Mouse (Mus musculus): Measurements from ENCODE around the gene Fgd4.

Fgd4 gene

GRCm38 (mm10) chr16:16600461-16600860, at the start of gene Fgd4:
TSS of gene Fgd4 (minus strand) at chr16:16600549.
- DNase-seq (ENCODE audit: low read depth), result no peak

- DNase-seq (ENCODE audit: low read depth), result peak; percentile 14
These were observed 44.8 kb upstream of the Fgd4 start for GRCm38 (mm10) chr16:16645148-16645547.

- DNase-seq (ENCODE audit: low read depth), result peak; percentile 94
These were observed 33.4 kb upstream of the Fgd4 start for GRCm38 (mm10) chr16:16633730-16634129.

- DNase-seq (ENCODE audit: low read depth), result no peak
These were observed 555 bp downstream of the Fgd4 start for GRCm38 (mm10) chr16:16599586-16600401.

- peak; percentile 40 for DNase-seq (ENCODE audit: low read depth)
These were observed 3.8 kb downstream of the Fgd4 start for GRCm38 (mm10) chr16:16596582-16596981.

- no peak for DNase-seq (ENCODE audit: low read depth)
These were observed 7.7 kb downstream of the Fgd4 start for GRCm38 (mm10) chr16:16592622-16593021.

- DNase-seq (ENCODE audit: low read depth), result peak; percentile 93
These were observed 15.8 kb downstream of the Fgd4 start for GRCm38 (mm10) chr16:16584409-16585032.

GRCm38 (mm10) chr16:16576556-16576955, 23.8 kb downstream of the Fgd4 start:
- DNase-seq (ENCODE audit: low read depth), result peak; percentile 58

GRCm38 (mm10) chr16:16574508-16574907, 25.8 kb downstream of the Fgd4 start:
- DNase-seq (ENCODE audit: low read depth), result peak; percentile 52

GRCm38 (mm10) chr16:16573167-16573566, 27.2 kb downstream of the Fgd4 start:
- peak; percentile 84 for DNase-seq (ENCODE audit: low read depth)

GRCm38 (mm10) chr16:16571356-16571755, 29.0 kb downstream of the Fgd4 start:
- peak; percentile 85 for DNase-seq (ENCODE audit: low read depth)

GRCm38 (mm10) chr16:16566786-16567185, 33.6 kb downstream of the Fgd4 start:
- DNase-seq (ENCODE audit: low read depth), result no peak

- no peak for DNase-seq (ENCODE audit: low read depth)
These were observed 34.1 kb downstream of the Fgd4 start for GRCm38 (mm10) chr16:16566215-16566614.

- peak; percentile 78 for DNase-seq (ENCODE audit: low read depth)
These were observed 34.6 kb downstream of the Fgd4 start for GRCm38 (mm10) chr16:16565786-16566185.

- DNase-seq (ENCODE audit: low read depth), result no peak
These were observed 39.6 kb downstream of the Fgd4 start for GRCm38 (mm10) chr16:16560718-16561117.

- no peak for DNase-seq (ENCODE audit: low read depth)
These were observed 40.3 kb downstream of the Fgd4 start for GRCm38 (mm10) chr16:16559878-16560531.

- no peak for DNase-seq (ENCODE audit: low read depth)
These were observed 41.1 kb downstream of the Fgd4 start for GRCm38 (mm10) chr16:16559016-16559877.

- no peak for DNase-seq (ENCODE audit: low read depth)
These were observed 42.6 kb downstream of the Fgd4 start for GRCm38 (mm10) chr16:16557738-16558137.

- DNase-seq (ENCODE audit: low read depth), result no peak
These were observed 46.3 kb downstream of the Fgd4 start for GRCm38 (mm10) chr16:16554098-16554497.

- DNase-seq (ENCODE audit: low read depth), result no peak
These were observed 48.2 kb downstream of the Fgd4 start for GRCm38 (mm10) chr16:16552197-16552596.

GRCm38 (mm10) chr16:16549105-16549504, 51.2 kb downstream of the Fgd4 start:
- DNase-seq (ENCODE audit: low read depth), result peak; percentile 37

GRCm38 (mm10) chr16:16546657-16547056, 53.7 kb downstream of the Fgd4 start:
- no peak for DNase-seq (ENCODE audit: low read depth)

Measured in 416B (cell line).